Mouse (Mus musculus) midbrain, embryonic 11.5 days (tissue): ENCODE data around the gene Abcc5. TPM values are rescaled to one million over a fixed set of nuclear protein-coding genes. Genes with fewer than 3 reads are reported as not detected.
A peak's percentile ranks its signal among the peaks of the same experiment; 100 is the strongest.

Experiments
- ATAC-seq: fragments of 200-750 bp; cut with Nextera tagmentation; 2 replicates; pipeline ENCODE4 v1.8.0; 2017; ENCODE audit warnings: moderate TSS enrichment, moderate library complexity; ENCODE audit not compliant: low FRiP score
- DNase-seq: peaks from one replicate; pipeline ENCODE4 v3.0.0; 2015; ENCODE audit warnings: low spot score; ENCODE audit errors: missing footprints
- H3K27ac ChIP-seq: fragments of 300-500 bp; sonication (generic); 2 replicates; pipeline ENCODE4 v1.5.1; 2014; ENCODE audit warnings: low read depth, low read length
- H3K27me3 ChIP-seq: fragments of 300-500 bp; sonication (generic); 2 replicates; pipeline ENCODE4 v1.6.1; 2014; ENCODE audit warnings: mild to moderate bottlenecking, low read length, moderate library complexity, mixed read lengths; ENCODE audit not compliant: control insufficient read depth, insufficient read depth
- H3K36me3 ChIP-seq: fragments of 300-500 bp; sonication (generic); 2 replicates; pipeline ENCODE4 v1.6.1; 2014; ENCODE audit warnings: mild to moderate bottlenecking, low read length, moderate library complexity, mixed read lengths; ENCODE audit not compliant: control insufficient read depth, insufficient read depth
- H3K4me1 ChIP-seq: fragments of 300-500 bp; sonication (generic); 2 replicates; pipeline ENCODE4 v1.6.1; 2014; ENCODE audit warnings: low read length; ENCODE audit not compliant: control insufficient read depth, insufficient read depth
- H3K4me2 ChIP-seq: fragments of 300-500 bp; sonication (generic); 2 replicates; pipeline ENCODE4 v1.6.1; 2014; ENCODE audit warnings: mild to moderate bottlenecking, moderate library complexity
- H3K4me3 ChIP-seq: fragments of 300-500 bp; sonication (generic); 2 replicates; pipeline ENCODE4 v1.5.1; 2014; ENCODE audit warnings: low read depth, low read length
- H3K9ac ChIP-seq: fragments of 300-500 bp; sonication (generic); 2 replicates; pipeline ENCODE4 v1.6.1; 2014; ENCODE audit warnings: low read length
- H3K9me3 ChIP-seq: fragments of 300-500 bp; sonication (generic); 2 replicates; pipeline ENCODE4 v1.6.1; 2016; ENCODE audit warnings: low read length; ENCODE audit not compliant: control insufficient read depth
- WGBS: fragments of 180-500 bp; shearing (Covaris S2); extraction: QIAGEN DNeasy Blood & Tissue Kit; methylation state at CpG from one replicate; pipeline ENCODE4 v1.1.7; 2014; 5-methylcytosine and 5-hydroxymethylcytosine counted together
- polyA plus RNA-seq: library from polyadenylated mRNA; unstranded; fragments of >200 nt; fragmentation: Nextera tagmentation; extraction: Ambion mirVana; gene quantifications from 2 replicates; pipeline ENCODE4 v1.2.1, GENCODE M21; 2014

The Abcc5 gene
- polyA plus RNA-seq, 1 experiment from 2014 or later: 61.7 TPM

DNA sequence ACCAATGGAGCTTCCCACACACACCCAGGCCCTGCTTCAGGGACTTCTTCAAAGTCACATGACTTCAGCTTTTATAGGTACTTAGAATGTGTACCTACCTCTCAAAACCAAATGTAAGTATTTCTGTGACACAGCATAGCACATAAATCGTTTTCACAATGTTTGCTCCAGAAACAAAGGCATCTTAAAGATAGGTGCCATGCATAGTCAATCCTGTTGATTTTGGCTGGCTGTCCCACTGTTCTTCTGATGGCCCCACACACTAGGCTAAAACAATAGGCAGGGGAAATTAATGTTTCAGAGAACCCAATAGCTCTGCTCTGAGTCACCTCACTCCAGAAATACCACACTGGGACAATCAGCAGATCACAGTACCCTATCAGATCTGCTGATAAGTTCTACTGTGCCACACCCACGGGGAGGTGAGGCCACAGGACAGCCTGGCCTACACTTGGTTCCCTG, 12.3 kb downstream of the Abcc5 start:
- H3K4me2 ChIP-seq: no peak overlapping the region
- no peak overlapping the region for H3K4me3 ChIP-seq
- WGBS: 82% methylated on average over 2 of the region's 2 CpGs
- ATAC-seq (no peak), DNase-seq (no peak)
- H3K36me3 ChIP-seq: no peaks in the 10 kb centered on the region; the same call in 1 of the 2 replicates
- H3K27ac ChIP-seq: no peak overlapping the region
- H3K4me1 ChIP-seq: no peaks in the 10 kb centered on the region
- H3K27me3 ChIP-seq: no peaks in the 10 kb centered on the region
- H3K9me3 ChIP-seq: no peaks in the 10 kb centered on the region
- H3K9ac ChIP-seq: no peak overlapping the region

DNA sequence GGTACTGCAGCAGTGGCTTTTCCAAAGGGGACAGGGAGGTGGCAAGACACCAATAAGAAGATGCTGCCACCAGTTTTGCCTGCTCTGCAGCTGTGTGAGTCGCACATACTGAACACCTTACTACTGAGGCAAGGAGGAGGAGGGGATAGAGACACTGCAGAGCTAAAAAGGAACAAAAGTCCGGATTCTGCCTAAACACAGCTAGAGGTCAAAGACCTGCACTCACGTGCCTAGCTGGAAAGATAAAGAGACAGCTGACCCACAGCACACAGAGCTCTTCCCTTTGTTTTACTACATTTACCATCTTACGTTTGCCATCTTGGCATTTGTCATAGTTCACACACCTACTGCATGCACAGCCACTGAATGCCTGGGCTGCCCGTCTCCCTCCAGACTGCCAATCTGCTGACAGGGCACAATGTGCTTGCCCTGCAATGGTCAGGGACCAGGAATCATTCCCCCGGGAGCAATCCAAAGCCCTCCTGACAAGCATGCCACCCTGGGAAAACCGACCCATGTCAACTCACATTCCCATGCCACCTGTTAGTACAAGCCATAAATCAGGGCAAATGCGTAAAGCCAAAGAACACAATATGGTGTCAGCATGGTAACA, 14.1 kb downstream of the Abcc5 start:
- H3K27me3 ChIP-seq: no peaks in the 10 kb centered on the region
- no peak overlapping the region for H3K4me2 ChIP-seq
- DNase-seq: peak; percentile 39
- H3K27ac ChIP-seq: no peak overlapping the region
- 87% methylated on average over 8 of the region's 8 CpGs for WGBS
- H3K4me1 ChIP-seq: no peaks in the 10 kb centered on the region
- no peak for ATAC-seq
- H3K9me3 ChIP-seq: no peaks in the 10 kb centered on the region
- no peak overlapping the region for H3K4me3 ChIP-seq
- H3K9ac ChIP-seq: no peak overlapping the region
- no peaks in the 10 kb centered on the region for H3K36me3 ChIP-seq

DNA sequence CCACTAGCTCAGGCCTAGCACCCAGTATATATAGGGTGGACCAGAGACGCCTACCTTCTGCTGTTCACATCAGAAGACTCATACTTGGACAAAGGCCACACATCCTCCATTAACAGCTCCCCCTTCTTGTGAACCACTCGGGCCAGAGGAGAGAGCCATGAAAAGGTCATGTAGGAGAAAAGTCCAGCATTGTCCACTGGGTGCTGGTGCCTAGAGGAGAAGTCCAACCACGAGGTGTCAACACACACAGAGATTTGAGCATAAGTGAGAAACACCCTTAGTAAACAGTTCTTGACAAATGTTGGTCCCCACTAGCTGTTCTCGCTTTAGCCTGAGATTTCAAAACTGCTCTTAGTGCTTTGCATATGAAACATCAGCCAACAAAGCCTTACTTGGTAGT, 20.9 kb downstream of the Abcc5 start:
- WGBS: 89% methylated on average over 4 of the region's 4 CpGs
- no peaks in the 10 kb centered on the region; the same call in 1 of the 2 replicates for H3K36me3 ChIP-seq

DNA sequence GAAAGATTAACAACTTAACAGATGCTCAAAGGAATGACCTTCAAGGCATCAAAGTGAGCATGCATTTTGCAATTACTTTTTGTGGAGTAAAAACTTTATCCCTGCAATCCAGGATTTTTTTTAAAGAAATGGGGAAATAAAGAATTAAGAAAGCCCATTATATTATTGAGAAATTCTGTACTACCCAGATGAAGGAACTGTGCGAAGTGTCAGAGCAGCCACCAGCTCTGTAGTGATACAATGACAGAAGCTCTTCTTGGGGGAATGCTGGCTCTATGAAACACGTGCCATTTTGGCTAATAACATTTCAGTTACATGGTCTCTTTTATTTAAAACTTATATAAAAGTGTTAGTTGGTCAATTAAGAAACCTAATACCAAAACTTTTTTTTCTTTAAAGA, 22.9 kb downstream of the Abcc5 start:
- Histone ChIP-seq H3K9me3 (no peaks in the 10 kb centered on the region), H3K4me1 (no peaks in the 10 kb centered on the region), H3K27ac (no peak overlapping the region), H3K27me3 (no peaks in the 10 kb centered on the region), H3K36me3 (no peaks in the 10 kb centered on the region; the same call in 1 of the 2 replicates), H3K4me2 (no peak overlapping the region), H3K4me3 (no peak overlapping the region), H3K9ac (no peak overlapping the region)
- WGBS: 95% methylated on average over 2 of the region's 2 CpGs
- ATAC-seq (no peak), DNase-seq (no peak)

More for the DNA sequence above, 20.9 kb downstream of the Abcc5 start:
- Histone ChIP-seq H3K27me3 (no peaks in the 10 kb centered on the region), H3K4me1 (no peaks in the 10 kb centered on the region), H3K9ac (no peak overlapping the region), H3K4me2 (no peak overlapping the region), H3K4me3 (no peak overlapping the region), H3K27ac (no peak overlapping the region), H3K9me3 (no peaks in the 10 kb centered on the region)
- no peak for DNase-seq
- ATAC-seq: no peak

DNA sequence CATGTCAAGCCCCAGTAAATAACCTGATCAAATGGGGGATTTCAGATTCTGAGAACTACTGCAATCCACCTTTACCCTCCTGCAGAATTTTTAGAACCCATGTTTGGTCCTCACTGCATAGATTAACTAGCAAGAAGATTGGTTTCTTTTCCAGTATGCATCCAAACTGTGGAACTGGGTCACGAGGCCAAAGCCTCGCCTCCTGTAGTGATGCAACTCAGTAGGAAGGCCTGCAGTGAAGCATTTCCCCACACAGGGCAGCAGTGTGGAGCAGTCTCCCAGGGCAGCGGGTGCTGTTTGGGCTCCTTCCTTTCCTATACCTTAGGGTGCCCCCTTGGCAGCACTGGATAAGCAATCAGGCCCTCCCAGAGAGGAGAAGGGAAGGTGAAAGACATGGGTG, 24.6 kb downstream of the Abcc5 start:
- ATAC-seq: no peak
- peak; percentile 23 for DNase-seq
- H3K4me1 ChIP-seq: no peaks in the 10 kb centered on the region
- no peak overlapping the region for H3K4me2 ChIP-seq
- WGBS: 85% methylated on average over 3 of the region's 3 CpGs
- H3K27ac ChIP-seq: no peak overlapping the region
- H3K27me3 ChIP-seq: no peaks in the 10 kb centered on the region
- no peak overlapping the region for H3K4me3 ChIP-seq
- H3K36me3 ChIP-seq: no peaks in the 10 kb centered on the region; the same call in none of the 2 replicates
- no peaks in the 10 kb centered on the region for H3K9me3 ChIP-seq
- no peak overlapping the region for H3K9ac ChIP-seq

DNA sequence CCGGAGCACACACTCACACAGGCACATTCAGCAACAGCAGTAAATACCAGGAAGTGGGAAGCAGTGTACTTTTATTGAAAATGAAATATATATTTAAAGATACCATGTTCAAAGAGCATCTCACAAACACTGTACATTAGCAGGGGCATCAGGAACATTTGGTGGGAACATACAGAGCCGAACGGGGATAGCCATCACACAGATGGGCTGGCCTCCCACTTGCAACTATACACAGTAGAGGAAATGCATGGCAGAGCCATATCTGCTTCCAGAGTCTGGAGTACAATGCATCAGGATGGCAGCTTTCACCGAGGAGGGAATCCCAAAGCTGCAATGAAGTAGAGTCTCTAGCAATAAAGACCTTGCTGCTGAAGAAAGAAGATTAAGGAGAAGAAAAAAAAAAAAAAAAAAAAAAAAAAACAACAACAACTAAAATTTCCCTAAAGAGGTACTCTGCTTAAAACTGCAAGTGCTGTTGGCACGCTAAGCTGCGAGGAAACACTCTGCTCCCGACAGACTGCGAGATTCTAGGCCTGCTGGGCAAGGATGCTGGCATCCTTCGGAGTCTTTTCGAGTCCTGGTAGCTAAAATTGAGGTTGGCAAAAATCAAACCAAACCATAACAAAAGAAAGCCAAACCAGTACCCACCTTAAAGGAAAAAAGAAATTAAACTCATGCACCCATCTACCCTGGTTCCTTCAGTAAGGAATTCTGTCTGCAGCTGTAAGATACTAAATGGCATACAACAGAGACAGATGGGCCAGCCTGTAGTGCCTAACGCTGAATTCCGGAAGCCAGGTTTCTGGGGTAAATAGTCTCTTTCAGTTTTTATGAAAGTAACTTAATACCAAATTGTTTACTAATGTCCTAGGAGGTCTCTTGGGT, 25.2 kb downstream of the Abcc5 start:
- WGBS: 91% methylated on average over 12 of the region's 12 CpGs
- H3K9ac ChIP-seq: no peak overlapping the region

DNA sequence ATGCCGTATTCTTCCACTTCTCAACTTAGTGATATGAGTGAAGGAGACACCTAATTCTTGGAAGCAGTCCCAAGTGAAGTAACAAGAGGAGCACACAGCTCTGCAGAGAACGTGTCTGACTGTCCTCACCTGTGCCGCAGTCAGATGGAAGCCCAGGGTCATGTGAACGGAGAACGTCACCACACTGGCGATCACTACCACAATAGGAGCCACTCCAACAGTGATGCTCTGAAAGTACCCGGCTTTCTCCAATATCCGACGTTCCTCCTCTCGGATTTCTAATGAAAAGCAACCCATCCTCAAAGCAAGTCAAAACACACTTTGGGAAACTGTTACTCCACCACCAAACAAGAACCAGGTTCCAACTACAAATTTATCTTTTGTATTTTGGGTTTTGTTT, 29.3 kb downstream of the Abcc5 start:
- Histone ChIP-seq H3K27ac (no peak overlapping the region), H3K4me3 (no peak overlapping the region), H3K9me3 (no peaks in the 10 kb centered on the region), H3K4me1 (no peaks in the 10 kb centered on the region), H3K4me2 (no peak overlapping the region), H3K27me3 (no peaks in the 10 kb centered on the region), H3K36me3 (no peaks in the 10 kb centered on the region; the same call in none of the 2 replicates), H3K9ac (no peak overlapping the region)
- ATAC-seq (no peak), DNase-seq (no peak)
- WGBS: 96% methylated on average over 10 of the region's 10 CpGs

More for the DNA sequence above, 25.2 kb downstream of the Abcc5 start:
- ATAC-seq: no peak
- H3K36me3 ChIP-seq: no peaks in the 10 kb centered on the region; the same call in none of the 2 replicates
- no peaks in the 10 kb centered on the region for H3K27me3 ChIP-seq
- no peak overlapping the region for H3K27ac ChIP-seq
- H3K4me1 ChIP-seq: no peaks in the 10 kb centered on the region
- H3K4me3 ChIP-seq: no peak overlapping the region
- DNase-seq: peak; percentile 74
- no peaks in the 10 kb centered on the region for H3K9me3 ChIP-seq
- H3K4me2 ChIP-seq: no peak overlapping the region

DNA sequence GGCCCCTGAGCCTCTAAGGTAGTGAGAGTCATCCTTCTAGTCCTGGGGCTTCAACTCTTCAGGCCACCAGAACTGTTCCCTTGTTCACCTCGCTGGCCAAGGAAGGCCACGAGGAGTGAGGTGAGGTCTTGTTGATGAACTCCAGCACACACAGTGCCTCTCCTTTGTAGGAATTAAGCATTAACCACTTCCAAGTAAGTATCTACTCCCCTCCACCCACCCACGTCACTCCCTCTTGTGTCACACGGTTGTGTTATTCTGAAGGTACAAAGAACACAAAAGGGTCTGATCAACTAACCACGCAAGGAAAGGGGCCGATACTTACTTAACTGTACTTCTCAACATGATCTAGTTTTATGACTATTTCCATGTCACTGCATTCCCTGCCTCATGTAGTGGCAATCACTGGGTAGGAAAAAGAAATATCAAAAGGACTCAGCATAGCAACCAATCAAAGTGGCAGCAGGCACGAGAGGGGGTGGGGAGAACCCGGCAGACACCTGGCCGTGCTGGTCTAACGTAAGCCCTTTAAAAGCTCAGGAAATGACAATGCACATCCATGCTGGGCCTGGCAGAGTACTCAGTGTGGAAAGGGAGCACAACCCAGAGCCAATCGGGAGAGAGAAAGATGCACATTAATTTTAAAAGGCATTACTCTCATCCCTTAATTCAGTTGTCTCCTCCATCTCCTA, 30.8 kb downstream of the Abcc5 start:
- no peaks in the 10 kb centered on the region for H3K4me1 ChIP-seq
- ATAC-seq (no peak), DNase-seq (peak; percentile 54)
- WGBS: 91% methylated on average over 11 of the region's 11 CpGs
- H3K9ac ChIP-seq: no peak overlapping the region
- no peak overlapping the region for H3K27ac ChIP-seq
- H3K4me3 ChIP-seq: no peak overlapping the region
- no peaks in the 10 kb centered on the region for H3K9me3 ChIP-seq
- H3K36me3 ChIP-seq: no peaks in the 10 kb centered on the region; the same call in none of the 2 replicates
- H3K4me2 ChIP-seq: no peak overlapping the region
- no peaks in the 10 kb centered on the region for H3K27me3 ChIP-seq
